Mouse (Mus musculus): ENCODE data around the gene Zfyve9.
"Not testable (repeated sequence)": the region's sequence is repeated elsewhere in the genome, so short reads cannot be mapped to it uniquely, and the experiment has no call there.

Gene Zfyve9

DNA sequence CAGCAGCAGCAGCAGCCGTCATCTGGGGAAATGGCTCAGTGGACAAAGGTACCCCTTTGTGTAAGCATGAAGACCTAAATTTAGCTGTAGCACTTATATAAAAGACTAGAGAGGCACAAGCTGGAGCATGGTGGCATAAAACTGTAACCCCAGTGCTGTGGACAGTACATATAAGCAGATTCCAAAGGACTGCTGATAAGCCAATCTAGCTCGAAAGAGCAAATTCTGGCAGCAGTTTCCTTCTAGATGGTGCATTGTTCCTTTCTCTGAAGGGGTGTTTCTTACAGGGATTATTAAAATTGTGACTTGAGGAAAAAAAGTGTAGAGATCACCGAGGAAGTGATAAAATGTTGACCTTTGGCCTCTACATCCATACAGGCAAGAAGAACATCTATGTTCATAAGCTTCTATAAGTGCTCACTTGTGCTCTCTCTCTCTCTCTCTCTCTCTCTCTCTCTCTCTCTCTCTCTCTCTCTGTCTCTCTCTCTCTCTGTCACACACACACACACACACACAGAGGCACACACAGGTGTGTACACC, 59.3 kb downstream of the Zfyve9 start:
- DNase-seq (ENCODE audit: low read depth), result no peak

DNA sequence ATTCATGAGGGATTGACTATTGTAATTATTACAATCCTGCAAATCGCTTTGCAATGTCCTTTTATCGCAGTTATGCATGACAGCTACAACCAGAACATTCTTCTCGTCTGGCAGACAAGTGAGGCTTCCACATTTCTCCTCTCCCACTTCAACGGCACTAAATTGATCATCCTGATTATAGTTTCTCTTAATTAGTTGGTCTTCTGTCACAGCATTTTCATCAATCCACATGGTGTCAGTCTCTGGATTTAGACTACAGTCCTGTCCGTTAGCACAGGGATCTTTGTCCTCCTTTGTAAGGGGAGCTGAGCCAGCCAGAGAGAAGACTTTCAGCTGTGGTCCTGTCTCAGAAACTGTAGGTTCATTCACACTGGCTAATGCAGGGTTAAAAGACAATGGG, 61.2 kb downstream of the Zfyve9 start, which contains the start of gene 3110021N24Rik:
3110021N24Rik (plus strand) TSS at position 301 of the 400 bp plus-strand sequence.
- no peak for DNase-seq (ENCODE audit: low read depth)

DNA sequence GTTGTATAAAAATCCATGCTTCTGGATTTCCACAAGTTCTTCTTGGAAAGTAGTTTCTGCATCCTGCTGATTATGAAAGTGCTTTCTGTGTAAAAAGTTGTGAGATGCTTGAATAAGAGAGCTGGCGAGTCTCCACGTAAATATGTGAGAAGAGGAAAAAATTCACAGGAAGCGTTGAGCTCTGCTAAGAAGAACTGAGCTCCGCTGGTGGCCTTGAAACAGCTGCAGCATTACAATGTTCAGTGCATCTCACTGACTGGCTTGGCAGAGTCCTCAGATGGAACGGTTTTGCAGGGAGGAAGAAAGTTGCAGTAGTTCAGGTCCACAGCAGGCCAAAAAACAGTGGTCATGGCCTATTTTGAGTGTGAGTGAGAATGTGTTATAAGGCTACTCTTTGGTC, 72.4 kb downstream of the Zfyve9 start:
- DNase-seq (ENCODE audit: low read depth), result no peak

DNA sequence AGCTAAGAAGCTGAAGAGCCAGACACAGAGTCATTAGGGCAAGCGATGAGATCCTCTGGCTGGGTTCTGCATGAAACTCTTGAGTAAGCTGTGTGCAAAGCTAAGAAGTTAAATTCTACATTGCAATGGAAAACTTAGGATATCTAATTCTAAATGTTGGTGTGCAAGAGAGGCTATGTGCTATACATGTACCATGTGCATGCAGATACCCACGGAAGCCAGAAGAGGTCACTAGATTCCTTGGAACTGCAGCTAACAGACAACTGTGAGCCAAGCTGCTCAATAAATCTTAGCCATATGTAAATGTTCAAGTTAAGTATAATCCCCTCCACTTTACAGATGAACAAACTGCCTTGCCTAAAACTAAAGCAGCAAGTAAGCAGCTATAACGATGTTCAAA, 83.7 kb downstream of the Zfyve9 start:
- DNase-seq (ENCODE audit: low read depth), result peak; percentile 71

DNA sequence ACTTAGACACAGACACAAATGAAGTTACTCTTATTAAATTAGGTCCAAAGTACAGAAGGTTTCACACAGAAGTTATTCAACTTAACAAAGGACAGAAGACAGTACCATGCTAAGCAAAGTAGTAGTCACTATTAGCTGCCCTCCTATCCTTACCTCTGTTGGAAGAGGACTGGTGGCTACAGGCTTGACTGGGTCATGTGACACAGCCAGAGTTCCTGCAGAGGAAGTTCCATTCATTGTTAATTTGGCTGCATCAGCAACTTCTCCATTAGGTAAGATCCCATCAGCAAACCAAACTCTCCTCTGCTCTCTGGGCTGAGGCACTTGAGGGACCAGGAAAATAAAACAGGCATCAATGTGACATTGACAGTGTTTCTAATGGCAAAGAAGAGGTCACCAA, 89.1 kb downstream of the Zfyve9 start:
- no peak for DNase-seq (ENCODE audit: low read depth)

DNA sequence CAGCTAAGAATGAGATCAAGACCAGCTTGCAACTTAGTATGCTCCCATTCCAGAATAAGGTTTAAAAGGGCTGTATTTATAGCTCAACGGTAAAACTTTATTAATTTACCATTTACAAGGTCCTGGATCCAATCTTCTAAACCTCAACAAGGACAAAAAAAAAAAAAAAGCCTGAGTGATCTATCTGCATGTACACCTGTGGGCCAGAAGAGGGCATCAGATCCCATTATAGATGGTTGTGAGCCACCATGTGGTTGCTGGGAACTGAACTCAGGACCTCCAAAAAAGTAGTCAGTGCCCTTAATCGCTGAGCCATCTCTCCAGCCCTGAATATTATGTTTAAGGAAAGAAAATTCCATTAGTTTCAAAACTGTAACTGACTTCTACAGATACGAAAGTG, 90.1 kb downstream of the Zfyve9 start:
- DNase-seq (ENCODE audit: low read depth), result peak; percentile 29

DNA sequence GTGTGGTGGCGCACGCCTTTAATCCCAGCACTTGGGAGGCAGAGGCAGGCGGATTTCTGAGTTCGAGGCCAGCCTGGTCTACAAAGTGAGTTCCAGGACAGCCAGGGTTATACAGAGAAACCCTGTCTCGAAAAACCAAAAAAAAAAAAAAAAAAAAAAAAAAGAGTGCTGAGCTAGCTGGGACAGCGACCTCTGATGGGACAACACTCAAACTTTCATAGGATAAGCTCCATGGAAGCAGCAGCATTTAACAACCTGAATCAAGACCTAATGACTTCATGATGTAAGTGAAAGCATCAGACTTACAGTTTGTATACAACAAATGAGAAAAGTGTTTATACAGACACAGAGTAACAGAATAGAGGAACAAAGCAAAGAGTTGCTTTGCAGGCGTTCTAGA, 93.5 kb downstream of the Zfyve9 start:
- not testable (repeated sequence) for DNase-seq (ENCODE audit: low read depth)

DNA sequence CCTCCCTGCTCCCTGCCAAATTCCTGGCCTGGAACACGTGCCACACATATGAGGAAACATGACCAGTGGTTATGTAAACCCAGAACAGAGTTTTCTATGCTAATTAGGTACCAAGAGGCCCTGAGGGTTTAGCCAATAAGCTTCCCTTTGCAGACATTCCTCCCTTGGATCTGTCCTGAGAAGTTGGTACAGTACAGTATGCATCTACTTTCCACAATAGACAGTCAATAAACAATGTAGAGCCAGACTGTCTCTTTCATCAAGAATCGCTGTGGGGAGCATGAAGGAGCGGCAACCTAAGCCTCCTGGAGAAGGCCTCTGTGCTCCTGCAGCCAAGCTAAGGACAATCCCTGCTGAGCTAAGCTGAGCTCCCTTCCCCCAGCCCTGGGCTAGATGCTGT, 94.4 kb downstream of the Zfyve9 start:
- DNase-seq (ENCODE audit: low read depth), result no peak

DNA sequence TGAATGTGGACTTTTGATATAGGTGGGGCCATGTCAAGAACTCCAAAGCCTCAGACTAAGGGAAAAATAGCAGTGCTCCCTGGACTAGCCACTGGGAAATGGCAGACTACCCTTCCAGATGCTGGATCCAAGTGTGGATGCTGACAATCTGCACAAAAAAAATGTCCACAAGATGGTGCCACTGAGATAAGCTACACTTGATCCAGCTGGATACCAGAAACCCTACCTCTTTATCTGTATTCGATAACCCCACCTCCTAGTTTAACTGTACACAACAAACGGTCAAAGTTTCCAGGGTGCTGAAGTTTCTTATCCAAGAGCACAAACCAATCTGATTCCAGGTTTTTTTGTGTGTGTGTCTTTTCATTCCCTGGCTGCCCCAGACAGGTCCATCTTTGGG, 116.2 kb downstream of the Zfyve9 start:
- DNase-seq (ENCODE audit: low read depth), result peak; percentile 70

DNA sequence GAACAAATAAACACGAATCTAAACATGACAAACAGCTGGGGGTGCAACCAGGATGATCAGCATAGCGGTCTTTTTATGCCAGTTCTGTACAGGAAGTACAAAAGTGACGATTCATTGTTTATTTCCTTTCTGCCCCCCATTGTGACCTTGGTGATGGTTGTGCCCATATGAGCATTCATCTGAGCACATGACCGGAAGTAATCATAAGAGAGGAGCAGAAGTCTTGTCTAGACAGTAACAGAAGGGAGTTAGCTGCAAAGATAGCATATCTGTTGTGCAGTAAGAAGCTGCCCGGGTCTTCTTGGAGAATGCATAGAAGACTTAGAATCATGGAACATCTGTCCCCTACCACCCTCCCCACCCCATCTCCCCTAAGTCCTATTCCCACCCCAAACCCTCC, 141.8 kb downstream of the Zfyve9 start:
- DNase-seq (ENCODE audit: low read depth), result no peak

DNA sequence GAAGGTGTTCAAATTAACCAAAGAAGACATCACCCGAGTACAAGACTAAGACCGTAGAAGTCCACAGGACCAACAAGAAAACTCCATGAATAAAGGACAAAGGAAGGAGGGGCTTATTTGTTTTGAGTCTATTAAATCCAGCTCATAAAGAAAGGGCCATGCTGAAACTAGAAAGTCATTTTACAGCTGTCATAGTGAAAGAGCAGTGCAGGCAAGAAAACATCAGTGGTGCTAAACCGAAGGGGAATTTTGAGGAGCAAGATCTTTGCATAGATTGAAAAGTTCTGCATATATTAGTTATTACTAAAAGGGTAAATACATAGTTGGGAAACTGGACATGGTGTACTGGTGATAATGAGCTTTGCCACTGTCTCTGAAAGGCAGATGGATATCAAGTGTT, 142.9 kb downstream of the Zfyve9 start:
- DNase-seq (ENCODE audit: low read depth), result no peak

DNA sequence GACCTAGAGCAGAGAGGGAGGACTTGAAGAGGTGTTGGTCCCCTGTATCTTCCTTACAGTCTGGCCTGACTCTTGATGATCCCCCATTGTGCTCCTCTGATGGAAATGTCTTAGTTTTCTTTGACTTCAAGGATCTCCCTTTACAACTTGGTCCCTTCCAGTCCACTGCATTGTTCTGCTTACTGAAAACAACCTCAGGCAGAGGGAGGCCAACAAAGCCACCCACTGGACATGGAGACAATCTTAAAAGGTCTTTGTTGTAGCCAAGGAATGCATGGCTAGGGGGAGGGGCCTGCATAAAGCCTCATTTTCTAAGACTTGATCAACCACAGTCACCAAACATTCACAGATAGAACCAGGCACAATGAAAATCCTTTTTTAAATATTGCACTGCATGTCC, 145.5 kb downstream of the Zfyve9 start:
- DNase-seq (ENCODE audit: low read depth), result no peak

DNA sequence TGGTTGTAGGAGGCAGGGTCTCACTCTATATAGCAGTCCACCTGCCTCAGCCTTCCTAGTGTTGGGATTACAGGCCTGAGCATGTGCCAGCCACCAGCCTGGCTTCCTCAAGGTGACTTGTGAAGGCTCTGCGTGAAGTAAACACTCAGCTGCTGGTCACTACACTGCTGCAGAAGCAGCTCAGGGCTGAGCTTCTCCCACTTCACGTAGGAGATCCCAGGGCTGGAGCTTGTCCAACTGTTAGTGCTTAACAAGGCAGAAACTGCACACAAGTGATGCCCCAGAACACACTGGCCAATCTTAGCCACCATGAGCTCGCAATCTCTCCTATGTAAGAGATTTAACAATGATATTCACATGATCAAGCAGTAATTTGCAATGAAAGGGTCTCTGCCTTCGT, 145.9 kb downstream of the Zfyve9 start:
- no peak for DNase-seq (ENCODE audit: low read depth)

DNA sequence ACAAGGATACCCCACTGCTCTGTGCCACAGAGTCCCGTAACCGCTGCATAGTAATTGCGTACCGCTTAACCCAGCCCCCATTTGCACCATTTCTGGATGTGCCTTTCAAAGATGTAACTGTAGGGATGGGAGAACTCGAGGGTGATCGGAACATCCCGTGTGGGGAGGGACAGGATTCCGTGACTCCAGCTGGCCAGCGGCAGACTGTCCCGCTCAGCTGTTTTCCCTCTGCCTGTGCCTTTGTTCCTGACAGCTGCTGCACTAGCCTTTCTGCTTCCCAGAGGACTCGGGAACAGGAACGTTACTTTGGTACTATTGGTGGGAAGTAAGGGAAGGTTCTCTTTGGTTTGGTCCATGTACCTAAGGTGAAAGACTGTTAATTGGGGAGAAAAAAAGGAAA, 146.9 kb downstream of the Zfyve9 start:
- no peak for DNase-seq (ENCODE audit: low read depth)

DNA sequence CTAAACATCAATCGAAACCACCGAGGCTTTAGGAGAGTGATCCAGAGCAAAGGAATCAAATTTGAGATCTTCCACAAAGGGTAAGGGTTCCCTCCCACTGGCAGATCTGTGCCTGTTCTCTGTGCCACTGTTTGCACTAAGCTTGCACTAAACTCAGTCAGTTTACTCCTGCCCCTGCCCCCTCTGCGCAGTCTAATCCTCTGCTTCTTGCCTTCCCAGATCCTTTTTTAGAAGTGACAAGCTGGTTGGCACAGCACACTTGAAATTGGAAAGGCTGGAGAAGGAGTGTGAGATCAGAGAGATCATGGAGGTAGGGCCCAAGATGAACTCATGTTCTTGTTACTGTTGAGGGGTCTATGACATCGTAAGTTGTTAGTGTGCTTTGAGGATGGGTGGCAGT, 149.0 kb downstream of the Zfyve9 start:
- no peak for DNase-seq (ENCODE audit: low read depth)

DNA sequence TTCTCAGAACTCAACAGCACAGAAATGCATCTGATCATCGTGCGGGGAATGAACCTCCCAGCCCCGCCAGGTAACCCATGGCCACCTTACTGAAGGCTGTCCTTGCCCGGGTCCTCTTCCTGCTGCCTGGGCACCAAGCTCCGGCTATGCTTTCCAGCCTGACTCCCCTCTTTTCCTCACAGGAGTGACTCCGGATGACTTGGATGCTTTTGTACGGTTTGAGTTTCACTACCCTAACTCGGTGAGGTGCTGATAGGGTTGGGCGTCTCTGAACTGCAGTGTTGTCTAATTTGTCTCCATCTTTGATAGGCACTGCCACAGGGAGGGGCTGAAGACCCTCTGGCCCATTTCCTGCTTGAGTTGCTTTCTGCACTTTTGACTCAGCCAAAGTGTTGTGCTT, 150.5 kb downstream of the Zfyve9 start:
- DNase-seq (ENCODE audit: low read depth), result no peak

DNA sequence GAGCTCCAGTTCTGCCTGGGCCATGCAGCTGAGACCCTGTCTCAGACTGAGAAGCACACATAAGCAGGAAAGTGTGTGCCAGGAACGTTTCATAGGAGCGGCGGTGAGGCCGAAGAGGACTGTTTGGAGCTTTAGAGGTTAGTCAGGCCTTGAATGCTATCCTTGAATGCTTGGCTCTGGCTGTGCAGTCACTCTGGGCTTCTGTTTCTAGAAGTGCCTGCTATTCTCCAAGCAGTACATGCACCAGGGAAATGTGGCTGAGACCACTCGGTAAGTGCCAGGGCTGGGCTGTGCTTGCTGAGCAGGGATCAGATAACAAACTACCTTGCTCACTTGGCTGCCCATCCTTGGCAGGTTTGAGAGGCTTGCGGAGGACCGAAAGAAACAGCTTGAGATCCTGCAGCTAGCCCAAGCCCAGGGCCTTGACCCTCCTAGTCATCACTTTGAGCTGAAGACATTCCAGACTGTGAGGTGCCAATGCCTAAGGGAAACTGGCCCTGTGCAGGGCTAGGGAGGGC, 151.2 kb downstream of the Zfyve9 start:
- DNase-seq (ENCODE audit: low read depth), result no peak

DNA sequence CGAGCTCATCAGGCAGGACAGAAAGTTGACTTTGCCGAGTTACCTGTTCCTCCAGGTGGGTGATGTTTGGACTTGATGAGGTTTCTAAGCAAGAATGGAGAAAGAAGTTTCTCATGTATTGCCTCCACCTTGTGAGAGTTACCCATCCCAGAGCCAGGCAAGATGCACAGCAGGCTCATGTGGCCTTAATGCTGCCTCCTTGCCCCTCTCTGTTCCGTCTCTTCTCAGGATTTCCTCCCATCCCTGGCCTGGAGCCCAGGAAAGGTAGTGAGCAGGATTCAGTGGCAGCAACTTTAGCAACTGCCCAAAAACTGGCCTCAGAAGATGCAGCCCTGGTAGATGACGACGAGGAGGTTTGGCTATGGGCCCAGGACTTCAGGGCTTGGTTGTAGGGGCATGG, 153.5 kb downstream of the Zfyve9 start:
- no peak for DNase-seq (ENCODE audit: low read depth)

DNA sequence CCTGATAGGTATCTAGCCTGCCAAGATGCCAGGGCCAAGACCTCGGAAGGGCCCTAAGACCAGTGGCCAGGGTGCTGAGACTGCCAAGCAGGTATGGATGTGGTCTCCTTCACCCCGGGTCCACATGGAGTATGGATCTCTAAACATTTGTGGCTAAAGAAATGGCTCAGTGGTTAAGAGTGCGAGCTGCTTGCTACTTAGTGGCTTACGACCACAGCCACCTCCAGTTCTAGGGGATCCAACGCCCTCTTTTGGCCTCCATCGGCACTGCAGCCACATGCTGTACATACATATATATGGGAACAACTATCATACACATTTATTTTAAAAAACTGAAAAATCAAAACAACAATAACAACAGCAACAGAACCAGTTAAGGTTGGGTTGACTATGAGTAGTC, 159.1 kb downstream of the Zfyve9 start:
- DNase-seq (ENCODE audit: low read depth), result peak; percentile 39

DNA sequence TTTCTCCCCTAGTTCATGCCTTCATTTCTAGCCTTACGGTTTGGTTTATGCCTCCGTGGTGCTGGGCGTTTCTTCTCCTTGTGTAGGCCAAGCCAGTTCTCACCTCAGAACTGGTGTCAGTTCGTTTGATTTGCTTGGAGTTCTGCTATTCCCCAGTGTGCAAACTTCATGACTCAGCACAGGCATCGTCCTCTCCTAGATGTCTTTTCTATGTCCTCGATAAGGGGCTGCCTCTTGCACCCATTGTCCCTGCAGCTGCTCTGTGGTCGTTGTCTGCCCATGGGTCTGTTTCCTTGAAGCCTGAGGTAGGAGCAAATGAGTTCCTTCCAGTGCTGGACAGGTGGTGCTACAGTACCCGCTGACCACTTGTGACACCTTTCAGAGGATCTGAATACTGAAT, 160.1 kb downstream of the Zfyve9 start:
- DNase-seq (ENCODE audit: low read depth), result peak; percentile 59

DNA sequence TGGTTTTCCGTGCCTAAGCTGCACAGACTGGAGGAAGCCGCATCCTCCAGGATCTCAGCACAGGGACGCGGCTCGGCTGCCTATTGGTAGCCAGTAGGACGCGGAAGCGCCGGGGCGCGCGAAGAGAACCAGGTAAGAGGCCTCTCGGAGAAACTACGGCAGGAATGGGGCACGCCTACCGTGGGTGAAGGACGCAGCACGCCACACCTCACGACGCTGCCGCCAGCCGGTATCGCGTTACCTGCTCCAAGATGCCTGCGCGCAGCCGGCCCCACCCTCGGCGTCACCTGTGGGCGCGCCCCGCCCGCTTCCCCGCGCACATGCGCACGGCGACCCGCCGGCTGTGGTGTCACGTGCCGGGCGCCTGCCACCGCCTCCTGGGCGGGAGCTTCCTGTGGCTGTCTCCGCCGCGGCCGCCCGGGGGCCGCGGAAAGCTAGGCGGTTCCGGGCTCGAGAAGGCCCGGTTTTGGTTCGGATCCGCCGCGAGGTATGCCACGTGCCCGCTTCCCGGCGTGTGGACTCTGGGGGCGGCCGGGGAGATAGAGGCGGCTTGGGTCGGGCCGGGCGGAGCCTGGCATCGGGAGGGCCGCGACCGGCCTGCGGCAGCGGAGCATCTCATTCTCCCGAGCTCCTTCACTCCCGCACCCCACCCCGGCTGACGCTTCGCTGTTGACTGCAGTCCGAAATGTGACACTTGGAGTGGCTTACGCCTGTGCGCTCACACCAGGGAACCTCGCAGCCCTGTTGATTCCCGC, 160.8 kb downstream of the Zfyve9 start, which contains the start of gene Cc2d1b:
Cc2d1b (plus strand) TSS at position 354 of the 755 bp plus-strand sequence.
- DNase-seq (ENCODE audit: low read depth), result peak; percentile 98

DNA sequence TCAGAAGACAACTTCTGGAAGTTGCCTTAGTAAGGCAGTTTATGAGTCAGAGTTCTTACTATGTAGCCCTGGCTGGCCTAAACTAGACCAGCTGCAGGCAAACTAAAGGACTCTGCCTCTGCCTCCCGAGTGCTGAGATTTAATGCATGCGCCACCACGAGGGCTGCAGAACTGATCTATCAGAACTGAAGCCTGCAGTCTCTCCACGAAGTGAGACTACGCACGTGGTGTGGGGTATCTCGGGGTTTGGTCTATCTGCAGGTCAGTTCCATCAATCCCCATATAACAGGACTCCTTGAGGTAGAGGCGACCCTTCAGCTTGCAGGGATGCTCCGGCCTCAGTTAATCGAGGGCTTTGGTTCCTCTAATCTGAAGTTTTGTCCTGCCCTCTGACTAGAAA, 161.4 kb downstream of the Zfyve9 start:
- peak; percentile 84 for DNase-seq (ENCODE audit: low read depth)

DNA sequence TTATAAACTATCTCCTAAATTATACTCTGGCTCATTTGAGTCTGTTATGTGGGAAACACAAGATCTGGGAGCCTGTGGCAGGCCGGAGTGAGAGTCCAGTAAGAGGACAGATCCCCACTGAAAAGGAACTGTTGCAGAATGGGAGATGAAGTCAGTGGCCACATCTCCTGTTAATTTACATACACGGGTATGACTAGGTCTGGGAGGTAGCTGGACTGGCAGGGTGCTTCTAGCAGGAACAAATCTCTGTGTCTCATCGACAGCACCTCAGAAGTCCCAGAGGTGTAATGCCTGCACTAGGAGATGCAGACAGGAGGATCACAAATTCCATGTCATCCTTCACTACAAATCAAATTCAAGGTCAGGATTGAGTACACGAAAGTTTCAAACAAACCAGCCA, 162.0 kb downstream of the Zfyve9 start:
- no peak for DNase-seq (ENCODE audit: low read depth)

DNA sequence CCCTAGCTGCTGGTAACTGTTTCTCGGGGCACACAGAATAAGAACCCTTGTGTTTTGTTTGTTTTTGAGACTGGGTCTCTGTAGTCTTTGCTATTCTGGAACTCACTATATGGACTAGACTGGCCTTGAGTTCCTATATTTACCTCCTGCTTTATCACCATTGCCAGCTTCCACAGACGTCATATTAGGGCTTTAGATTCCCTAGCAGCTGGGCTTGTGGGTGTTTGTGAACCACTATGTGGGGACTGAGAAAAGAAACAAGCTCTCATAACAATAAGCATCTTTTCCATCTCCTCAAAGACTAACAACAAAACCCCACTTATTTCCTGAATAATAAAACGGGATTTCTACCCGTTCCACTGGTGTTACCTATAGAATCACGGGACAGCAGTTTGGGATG, 169.7 kb downstream of the Zfyve9 start:
- no peak for DNase-seq (ENCODE audit: low read depth)

Data from NIH3T3 (cell line).